24 mouse cellular contexts compared by ENCODE assay signal in the genomic region with DNA sequence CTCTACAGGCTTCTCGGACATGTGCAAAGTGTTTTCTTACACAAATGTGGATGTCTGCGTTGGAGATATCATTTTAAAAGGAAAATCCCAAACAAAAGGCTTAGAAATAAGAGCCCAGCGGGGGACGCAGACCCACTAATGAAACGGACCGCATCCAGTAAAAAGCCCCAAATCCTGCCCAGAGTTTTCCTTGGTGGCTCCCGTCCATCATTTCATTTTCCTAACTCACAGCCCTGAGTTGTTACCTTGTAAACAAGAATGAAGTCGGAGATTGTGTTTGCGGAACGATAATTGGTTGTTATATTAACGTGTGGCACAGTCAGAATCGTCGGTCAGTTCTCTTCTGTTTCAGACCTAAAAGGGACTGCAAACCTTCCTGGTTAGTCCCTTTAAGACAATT. TPM values are rescaled to one million over a fixed set of nuclear protein-coding genes. Genes with fewer than 3 reads are reported as not detected.
DNase-seq lines count a peak whose midpoint lies in the region; ATAC-seq and TF ChIP-seq lines count a peak whose summit lies in the region.
"Had no signal": no experiment of that assay in that cellular context is flagged by ENCODE, and none has a peak within 500 bp of the region (broad histone marks: within the 10 kb centered on the region; RNA-seq: fewer than 3 reads in every experiment).

No protein-coding gene starts in this region.

- H3K9me3 ChIP-seq in forebrain, embryonic 11.5 days (ENCODE audit: control insufficient read depth, low read length): no peaks in the 10 kb centered on the region
- H3K9me3 ChIP-seq in forebrain, postnatal 0 days (ENCODE audit: low read length): no peaks in the 10 kb centered on the region
- H3K9me3 ChIP-seq in forebrain, embryonic 12.5 days: no peaks in the 10 kb centered on the region
- no peaks in the 10 kb centered on the region for H3K9me3 ChIP-seq in hindbrain, embryonic 12.5 days (replicated peaks)
- no peaks in the 10 kb centered on the region for H3K9me3 ChIP-seq in midbrain, embryonic 14.5 days (ENCODE audit: control insufficient read depth, low read length)
- no peaks in the 10 kb centered on the region for H3K9me3 ChIP-seq in lung, postnatal 0 days (ENCODE audit: low read length)
- H3K9me3 ChIP-seq: embryonic facial prominence, embryonic 12.5 days; lung, embryonic 15.5 days had no signal

- no peak for TF ChIP-seq EP300 in lung, postnatal 0 days (IDR thresholded peaks at IDR 0.05)

- H3K4me3 ChIP-seq in forebrain, embryonic 11.5 days (ENCODE audit: low read depth, low read length): no peak overlapping the region
- no peak overlapping the region for H3K4me3 ChIP-seq in forebrain, postnatal 0 days (ENCODE audit: low read depth, low read length)
- H3K4me3 ChIP-seq in forebrain, embryonic 12.5 days (replicated peaks): no peak overlapping the region
- no peak overlapping the region for H3K4me3 ChIP-seq in hindbrain, embryonic 12.5 days
- no peak overlapping the region for H3K4me3 ChIP-seq in midbrain, embryonic 14.5 days (replicated peaks; ENCODE audit: low read depth, low read length)
- no peak overlapping the region for H3K4me3 ChIP-seq in lung, adult 2 months (replicated peaks; ENCODE audit: extremely low read depth, low read depth, low read length)
- no peak overlapping the region for H3K4me3 ChIP-seq in lung, postnatal 0 days (ENCODE audit: low read depth, low read length)
- H3K4me3 ChIP-seq: embryonic facial prominence, embryonic 12.5 days; lung, embryonic 15.5 days had no signal

- TF ChIP-seq POLR2A in lung, adult 2 months (IDR thresholded peaks at IDR 0.05; ENCODE audit: borderline replicate concordance, extremely low read depth, low read depth, low read length): no peak

- peak overlapping the region; percentile 44; the same call in 1 of the 2 replicates for H3K27ac ChIP-seq in forebrain, embryonic 11.5 days (ENCODE audit: low read depth, low read length)
- no peak overlapping the region for H3K27ac ChIP-seq in forebrain, postnatal 0 days (ENCODE audit: low read depth, low read length)
- H3K27ac ChIP-seq in forebrain, embryonic 12.5 days: peak overlapping the region; percentile 57
- H3K27ac ChIP-seq in hindbrain, embryonic 12.5 days: no peak overlapping the region
- H3K27ac ChIP-seq in midbrain, embryonic 14.5 days (replicated peaks; ENCODE audit: low read depth, low read length): no peak overlapping the region
- H3K27ac ChIP-seq in lung, postnatal 0 days (ENCODE audit: low read length): no peak overlapping the region
- H3K27ac ChIP-seq: embryonic facial prominence, embryonic 12.5 days; lung, embryonic 15.5 days had no signal

- no peak overlapping the region for H3K9ac ChIP-seq in forebrain, embryonic 11.5 days (ENCODE audit: low read length)
- H3K9ac ChIP-seq in forebrain, postnatal 0 days: no peak overlapping the region
- no peak overlapping the region for H3K9ac ChIP-seq in forebrain, embryonic 12.5 days
- no peak overlapping the region for H3K9ac ChIP-seq in hindbrain, embryonic 12.5 days
- H3K9ac ChIP-seq in midbrain, embryonic 14.5 days (replicated peaks; ENCODE audit: low read length): no peak overlapping the region
- no peak overlapping the region for H3K9ac ChIP-seq in lung, postnatal 0 days (replicated peaks; ENCODE audit: low read depth)
- H3K9ac ChIP-seq: embryonic facial prominence, embryonic 12.5 days; lung, embryonic 15.5 days had no signal

- DNase-seq in forebrain, embryonic 11.5 days (ENCODE audit: low spot score): peak; percentile 57
- no peak for DNase-seq in forebrain, postnatal 0 days
- DNase-seq in midbrain, embryonic 14.5 days: peak; percentile 53
- DNase-seq in lung, adult 2 months: no peak
- no peak for DNase-seq in lung, postnatal 0 days (ENCODE audit: low spot score)
- no peak for DNase-seq in spleen, postnatal 10 days (ENCODE audit: low spot score in 2 of 2)
- DNase-seq: adrenal gland, postnatal 25 days; cerebellum, adult 9-10 months; heart, postnatal 14 days; kidney, adult 9 months; kidney, postnatal 4 days; right cerebral cortex, postnatal 25 days; thymus, postnatal 25 days had no signal

- H3K27me3 ChIP-seq in forebrain, embryonic 11.5 days (ENCODE audit: control insufficient read depth, insufficient read depth, low read length): no peaks in the 10 kb centered on the region
- no peaks in the 10 kb centered on the region for H3K27me3 ChIP-seq in forebrain, postnatal 0 days (ENCODE audit: insufficient read depth, low read length)
- no peaks in the 10 kb centered on the region; the same call in 1 of the 2 replicates for H3K27me3 ChIP-seq in forebrain, embryonic 12.5 days
- H3K27me3 ChIP-seq in hindbrain, embryonic 12.5 days: peaks cover 3% of the 10 kb centered on the region; the same call in 1 of the 2 replicates
- H3K27me3 ChIP-seq in midbrain, embryonic 14.5 days (ENCODE audit: control insufficient read depth, insufficient read depth, low read length): no peaks in the 10 kb centered on the region
- no peaks in the 10 kb centered on the region for H3K27me3 ChIP-seq in lung, postnatal 0 days (replicated peaks; ENCODE audit: insufficient read depth, low read length)
- H3K27me3 ChIP-seq: embryonic facial prominence, embryonic 12.5 days; lung, embryonic 15.5 days had no signal

- no peaks in the 10 kb centered on the region for H3K36me3 ChIP-seq in forebrain, embryonic 11.5 days (ENCODE audit: control insufficient read depth, insufficient read depth, low read length)
- no peaks in the 10 kb centered on the region for H3K36me3 ChIP-seq in forebrain, postnatal 0 days (ENCODE audit: insufficient read depth)
- H3K36me3 ChIP-seq in forebrain, embryonic 12.5 days (replicated peaks): no peaks in the 10 kb centered on the region
- H3K36me3 ChIP-seq in hindbrain, embryonic 12.5 days: no peaks in the 10 kb centered on the region
- no peaks in the 10 kb centered on the region for H3K36me3 ChIP-seq in midbrain, embryonic 14.5 days (ENCODE audit: control insufficient read depth, insufficient read depth, low read length)
- no peaks in the 10 kb centered on the region for H3K36me3 ChIP-seq in lung, postnatal 0 days (ENCODE audit: insufficient read depth, low read length)
- H3K36me3 ChIP-seq: embryonic facial prominence, embryonic 12.5 days; lung, embryonic 15.5 days had no signal

- WGBS in forebrain, embryonic 11.5 days: 10% methylated on average over 13 of the region's 13 CpGs
- 13% methylated on average over 13 of the region's 13 CpGs for WGBS in forebrain, postnatal 0 days
- 5% methylated on average over 13 of the region's 13 CpGs for WGBS in forebrain, embryonic 12.5 days
- 27% methylated on average over 13 of the region's 13 CpGs for WGBS in hindbrain, embryonic 12.5 days
- 8% methylated on average over 13 of the region's 13 CpGs for WGBS in midbrain, embryonic 14.5 days
- 86% methylated on average over 13 of the region's 13 CpGs for WGBS in lung, adult 2 months
- 84% methylated on average over 13 of the region's 13 CpGs for WGBS in lung, postnatal 0 days

- H3K4me1 ChIP-seq in forebrain, embryonic 11.5 days (replicated peaks; ENCODE audit: control insufficient read depth, insufficient read depth, low read length): peaks cover 12% of the 10 kb centered on the region
- H3K4me1 ChIP-seq in forebrain, postnatal 0 days (ENCODE audit: insufficient read depth): 0 out of 2 replicates have a peak, but pooled peaks cover 5% of the 10 kb centered on the region
- peaks cover 42% of the 10 kb centered on the region for H3K4me1 ChIP-seq in forebrain, embryonic 12.5 days
- H3K4me1 ChIP-seq in hindbrain, embryonic 12.5 days: peaks cover 37% of the 10 kb centered on the region
- peaks cover 18% of the 10 kb centered on the region for H3K4me1 ChIP-seq in midbrain, embryonic 14.5 days (ENCODE audit: control insufficient read depth, insufficient read depth, low read length)
- no peaks in the 10 kb centered on the region for H3K4me1 ChIP-seq in lung, adult 2 months (ENCODE audit: control insufficient read depth, insufficient read depth, low read length)
- H3K4me1 ChIP-seq in lung, postnatal 0 days (ENCODE audit: insufficient read depth, low read depth, low read length): no peaks in the 10 kb centered on the region
- H3K4me1 ChIP-seq: lung, embryonic 15.5 days had no signal

- no peak for TF ChIP-seq CTCF in forebrain, postnatal 0 days (IDR thresholded peaks at IDR 0.05; ENCODE audit: low read depth)
- no peak for TF ChIP-seq CTCF in lung, adult 2 months (IDR thresholded peaks at IDR 0.05; ENCODE audit: insufficient read depth, low read length)
- TF ChIP-seq CTCF in lung, postnatal 0 days (IDR thresholded peaks at IDR 0.05): no peak

- ATAC-seq in forebrain, embryonic 11.5 days (replicated peaks; ENCODE audit: low FRiP score): no peak
- ATAC-seq in forebrain, postnatal 0 days: no peak
- ATAC-seq in forebrain, embryonic 12.5 days (ENCODE audit: low FRiP score): no peak
- ATAC-seq in hindbrain, embryonic 12.5 days (ENCODE audit: low FRiP score): no peak
- no peak for ATAC-seq in midbrain, embryonic 14.5 days (ENCODE audit: low FRiP score, low TSS enrichment)
- ATAC-seq in lung, postnatal 0 days: no peak

- H3K4me2 ChIP-seq in forebrain, embryonic 11.5 days (ENCODE audit: low read depth, low read length, severe bottlenecking): peak overlapping the region; percentile 8; the same call in 1 of the 2 replicates
- no peak overlapping the region for H3K4me2 ChIP-seq in forebrain, postnatal 0 days (ENCODE audit: low read depth)
- H3K4me2 ChIP-seq in forebrain, embryonic 12.5 days: peak overlapping the region; percentile 35
- H3K4me2 ChIP-seq in hindbrain, embryonic 12.5 days (replicated peaks): 0 out of 2 replicates have a peak overlapping the region, but pooled peaks have one; percentile 8
- peak overlapping the region; percentile 7; the same call in 1 of the 2 replicates for H3K4me2 ChIP-seq in midbrain, embryonic 14.5 days (ENCODE audit: low read length)
- H3K4me2 ChIP-seq in lung, postnatal 0 days (replicated peaks; ENCODE audit: low read depth, low read length): no peak overlapping the region
- H3K4me2 ChIP-seq: embryonic facial prominence, embryonic 12.5 days; heart, embryonic 11.5 days; liver, embryonic 11.5 days; lung, embryonic 15.5 days had no signal

RNA-seq across cellular contexts. Expression of a gene that starts 44.6 kb away (rescaled TPM):
- polyA plus RNA-seq in forebrain, embryonic 11.5 days (2014; fragmentation: Nextera tagmentation; extraction: Ambion mirVana): not detected in 2 replicates
- total RNA-seq in forebrain, postnatal 0 days (2014; rRNA removed): not detected in 2 replicates
- 0.27 and 0.30 TPM in 2 replicates for polyA plus RNA-seq in forebrain, postnatal 0 days (2015; fragmentation: Nextera tagmentation; extraction: Ambion mirVana)
- 0.27 TPM in 1 of 2 replicates, not detected in the other for polyA plus RNA-seq in forebrain, embryonic 12.5 days (2016; fragmentation: Nextera tagmentation; extraction: Ambion mirVana)
- 0.25 and 0.30 TPM in 2 replicates for polyA plus RNA-seq in hindbrain, embryonic 12.5 days (2016; fragmentation: Nextera tagmentation; extraction: Ambion mirVana)
- 0.37 TPM in 1 of 2 replicates, not detected in the other for polyA plus RNA-seq in midbrain, embryonic 14.5 days (2014; fragmentation: Nextera tagmentation; extraction: Ambion mirVana)
- not detected in 2 replicates for polyA plus RNA-seq in lung, adult 2 months (2012; rRNA removed)
- polyA plus RNA-seq in lung, postnatal 0 days (2015; fragmentation: Nextera tagmentation; extraction: Ambion mirVana): not detected in 2 replicates
- total RNA-seq: adrenal gland, postnatal 25 days; ES-E14; layer of hippocampus, postnatal 14 days; left cerebral cortex, postnatal 14 days; megakaryocyte progenitor cell, adult 5-6 weeks had no signal
- polyA plus RNA-seq: C2C12; embryonic facial prominence, embryonic 12.5 days; liver, embryonic 11.5 days; lung, embryonic 15.5 days had no signal

Comparison
In these comparisons a context has a peak if more than half of its experiments do, and no peak if none do; other contexts are left out.
1. DNase-seq: peak in forebrain, embryonic 11.5 days (single experiment) and midbrain, embryonic 14.5 days (single experiment); none in forebrain, postnatal 0 days (single experiment), lung, adult 2 months (single experiment), lung, postnatal 0 days (single experiment) and spleen, postnatal 10 days (0 of 2).
2. H3K27ac ChIP-seq: peak in forebrain, embryonic 11.5 days (single experiment) and forebrain, embryonic 12.5 days (single experiment); none in forebrain, postnatal 0 days (single experiment), hindbrain, embryonic 12.5 days (single experiment), midbrain, embryonic 14.5 days (single experiment) and lung, postnatal 0 days (single experiment).
3. H3K4me2 ChIP-seq: peak in forebrain, embryonic 11.5 days (single experiment), forebrain, embryonic 12.5 days (single experiment), hindbrain, embryonic 12.5 days (single experiment) and midbrain, embryonic 14.5 days (single experiment); none in forebrain, postnatal 0 days (single experiment) and lung, postnatal 0 days (single experiment).